Mouse (Mus musculus): ENCODE measurements around the gene Tbc1d20. TPM values are rescaled to one million over a fixed set of nuclear protein-coding genes. Genes with fewer than 3 reads are reported as not detected.
A peak's percentile ranks its signal among the peaks of the same experiment; 100 is the strongest.

Gene Tbc1d20
- total RNA-seq, 2 experiments from 2014 or later = 125 to 135 TPM

GRCm38 (mm10) chr2:152359616-152360015, 66.0 kb downstream of the Tbc1d20 start:
- DNase-seq = no peak

GRCm38 (mm10) chr2:152360271-152360775, 66.7 kb downstream of the Tbc1d20 start:
- DNase-seq = peak; percentile 63 to 83

- DNase-seq = no peak
Observed at GRCm38 (mm10) chr2:152361193-152361592, 67.6 kb downstream of the Tbc1d20 start.

Other genes with a start within 250 kb of the Tbc1d20 start
- gene Scrt2, start 212.3 kb upstream of the Tbc1d20 start, total RNA-seq (2021) = 1 to 10 TPM in 1 of 2 experiments, under 1 TPM in 1; 0.13 to 1.1 TPM
- gene Srxn1, start 188.3 kb upstream of the Tbc1d20 start, total RNA-seq (2021) = 100 to 1,000 TPM; 264 to 540 TPM
- 1 to 10 TPM; 4.4 to 4.7 TPM for gene Tcf15, start 150.3 kb upstream of the Tbc1d20 start, total RNA-seq (2021)
- gene Csnk2a1, start 67.0 kb upstream of the Tbc1d20 start, total RNA-seq (2021) = 100 to 1,000 TPM in 1 of 2 experiments, 10 to 100 TPM in 1; 97.8 to 105 TPM
- 10 to 100 TPM; 85.1 to 94.5 TPM for gene Rbck1, start 38.8 kb downstream of the Tbc1d20 start, total RNA-seq (2021)
- 10 to 100 TPM in 1 of 2 experiments, 1 to 10 TPM in 1; 4.6 to 19.9 TPM for gene Trib3, start 50.2 kb downstream of the Tbc1d20 start, total RNA-seq (2021)
- 1 to 10 TPM; 2.3 to 2.5 TPM for gene Nrsn2, start 82.8 kb downstream of the Tbc1d20 start, total RNA-seq (2021)
- gene Sox12, start 104.2 kb downstream of the Tbc1d20 start, total RNA-seq (2021) = 10 to 100 TPM in 1 of 2 experiments, 1 to 10 TPM in 1; 8.3 to 12.9 TPM
- gene Zcchc3, start 121.2 kb downstream of the Tbc1d20 start, total RNA-seq (2021) = 1 to 10 TPM; 6.8 to 8.7 TPM
- gene 6820408C15Rik, start 121.8 kb downstream of the Tbc1d20 start, total RNA-seq (2021) = under 1 TPM; 0.17 to 0.26 TPM
- gene Defb23, start 170.8 kb downstream of the Tbc1d20 start, total RNA-seq (2021) = not detected
- not detected for gene Defb20, start 183.2 kb downstream of the Tbc1d20 start, total RNA-seq (2021)
- gene Defb22, start 196.3 kb downstream of the Tbc1d20 start, total RNA-seq (2021) = not detected
- not detected for gene Defb26, start 217.9 kb downstream of the Tbc1d20 start, total RNA-seq (2021)
- gene Defb28, start 224.4 kb downstream of the Tbc1d20 start, total RNA-seq (2021) = not detected
- not detected for gene Defb29, start 246.3 kb downstream of the Tbc1d20 start, total RNA-seq (2021)